Mouse (Mus musculus) midbrain, embryonic 13.5 days (tissue): Measurements from ENCODE around the gene Cldnd1. TPM values are rescaled to one million over a fixed set of nuclear protein-coding genes. Genes with fewer than 3 reads are reported as not detected.

ENCODE experiments used
- ATAC-seq: fragments of 200-750 bp; cut with Nextera tagmentation; 2 replicates; pipeline ENCODE4 v1.8.0; 2017; ENCODE audit warnings: mild to moderate bottlenecking, moderate TSS enrichment, moderate library complexity
- H3K27ac ChIP-seq: fragments of 300-500 bp; sonication (generic); 2 replicates; pipeline ENCODE4 v1.5.1; 2015; ENCODE audit warnings: inconsistent platforms, mild to moderate bottlenecking, moderate library complexity
- H3K27me3 ChIP-seq: fragments of 300-500 bp; sonication (generic); 2 replicates; pipeline ENCODE4 v1.6.1; 2015; ENCODE audit warnings: mild to moderate bottlenecking, inconsistent platforms
- H3K36me3 ChIP-seq: fragments of 300-500 bp; sonication (generic); 2 replicates; pipeline ENCODE4 v1.6.1; 2015; ENCODE audit warnings: mild to moderate bottlenecking, inconsistent platforms
- H3K4me1 ChIP-seq: fragments of 300-500 bp; sonication (generic); replicated peaks from 2 replicates; pipeline ENCODE4 v1.6.1; 2015; ENCODE audit warnings: inconsistent platforms
- H3K4me2 ChIP-seq: fragments of 300-500 bp; sonication (generic); replicated peaks from 2 replicates; pipeline ENCODE4 v1.6.1; 2015; ENCODE audit warnings: moderate library complexity, mild to moderate bottlenecking, inconsistent platforms
- H3K4me3 ChIP-seq: fragments of 300-500 bp; sonication (generic); replicated peaks from 2 replicates; pipeline ENCODE4 v1.5.1; 2015; ENCODE audit warnings: mild to moderate bottlenecking, inconsistent platforms
- H3K9ac ChIP-seq: fragments of 300-500 bp; sonication (generic); replicated peaks from 2 replicates; pipeline ENCODE4 v1.6.1; 2015; ENCODE audit warnings: mild to moderate bottlenecking, inconsistent platforms
- H3K9me3 ChIP-seq: fragments of 300-500 bp; sonication (generic); 2 replicates; pipeline ENCODE4 v1.6.1; 2016; ENCODE audit warnings: mild to moderate bottlenecking, inconsistent platforms
- WGBS: fragments of 180-500 bp; shearing (Covaris S2); methylation state at CpG from one replicate; pipeline ENCODE4 v1.1.7; 2015; 5-methylcytosine and 5-hydroxymethylcytosine counted together
- polyA plus RNA-seq: library from polyadenylated mRNA; unstranded; fragments of >200 nt; fragmentation: Nextera tagmentation; extraction: Ambion mirVana; gene quantifications from 2 replicates; pipeline ENCODE4 v1.2.1, GENCODE M21; 2015

Gene Cldnd1
- 113 and 119 TPM in 2 replicates for polyA plus RNA-seq

GRCm38 (mm10) chr16:58727477-58728131, at the start of gene Cldnd1:
Cldnd1 (plus strand) TSS chr16:58727910.
- 2% methylated on average over 30 of the region's 35 CpGs for WGBS
- Histone ChIP-seq H3K4me1 (peaks cover 14% of the 10 kb centered on the region), H3K36me3 (peaks cover 27% of the 10 kb centered on the region), H3K9me3 (no peaks in the 10 kb centered on the region), H3K27ac (peak within 1 kb of the TSS; percentile 87), H3K9ac (peak within 1 kb of the TSS; percentile 87), H3K4me2 (peak within 1 kb of the TSS; percentile 69), H3K4me3 (peak within 1 kb of the TSS; percentile 78), H3K27me3 (no peaks in the 10 kb centered on the region)
- peak; percentile 100 for ATAC-seq

- no peak overlapping the region for H3K9ac ChIP-seq
- WGBS = 83% methylated on average over 7 of the region's 7 CpGs
- peaks cover 36% of the 10 kb centered on the region for H3K36me3 ChIP-seq
- no peak overlapping the region for H3K4me3 ChIP-seq
- no peak overlapping the region for H3K4me2 ChIP-seq
- H3K4me1 ChIP-seq = no peaks in the 10 kb centered on the region
- no peaks in the 10 kb centered on the region for H3K27me3 ChIP-seq
- no peaks in the 10 kb centered on the region for H3K9me3 ChIP-seq
- no peak overlapping the region for H3K27ac ChIP-seq
- ATAC-seq = no peak
Observed at GRCm38 (mm10) chr16:58678660-58679059, 49.0 kb upstream of the Cldnd1 start.

DNA sequence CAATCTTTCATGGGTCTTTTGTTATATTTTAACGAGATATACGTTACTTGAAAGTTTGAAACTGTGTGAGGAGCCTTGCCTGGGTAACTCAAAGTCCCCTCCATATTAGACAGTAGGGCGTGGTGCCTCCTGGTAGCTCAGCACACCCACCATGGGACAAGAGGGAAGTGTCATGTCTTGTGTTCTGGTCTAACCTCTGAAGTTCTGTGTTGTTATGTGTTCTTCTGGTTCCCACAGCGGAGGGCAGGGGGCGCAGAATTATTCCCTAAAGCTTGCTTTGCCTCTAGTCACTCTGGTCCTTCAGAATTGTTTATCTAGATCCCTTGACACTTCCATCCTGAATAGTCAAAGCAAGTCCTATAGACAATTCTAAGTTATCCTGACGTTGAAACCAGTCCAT, 45.7 kb upstream of the Cldnd1 start:
- no peaks in the 10 kb centered on the region for H3K27me3 ChIP-seq
- no peak for ATAC-seq
- H3K36me3 ChIP-seq = peaks cover 16% of the 10 kb centered on the region
- H3K9ac ChIP-seq = no peak overlapping the region
- H3K27ac ChIP-seq = no peak overlapping the region
- no peaks in the 10 kb centered on the region for H3K4me1 ChIP-seq
- no peaks in the 10 kb centered on the region for H3K9me3 ChIP-seq
- H3K4me2 ChIP-seq = no peak overlapping the region
- H3K4me3 ChIP-seq = no peak overlapping the region
- 90% methylated on average over 6 of the region's 6 CpGs for WGBS

GRCm38 (mm10) chr16:58682870-58683269, 44.8 kb upstream of the Cldnd1 start:
- no peaks in the 10 kb centered on the region for H3K4me1 ChIP-seq
- no peak overlapping the region for H3K27ac ChIP-seq
- no peaks in the 10 kb centered on the region for H3K9me3 ChIP-seq
- H3K4me2 ChIP-seq = no peak overlapping the region
- H3K36me3 ChIP-seq = peaks cover 9% of the 10 kb centered on the region
- no peak for ATAC-seq
- H3K9ac ChIP-seq = no peak overlapping the region
- H3K4me3 ChIP-seq = no peak overlapping the region
- no peaks in the 10 kb centered on the region for H3K27me3 ChIP-seq
- whole genome bisulfite sequencing = 85% methylated on average over 7 of the region's 7 CpGs

DNA sequence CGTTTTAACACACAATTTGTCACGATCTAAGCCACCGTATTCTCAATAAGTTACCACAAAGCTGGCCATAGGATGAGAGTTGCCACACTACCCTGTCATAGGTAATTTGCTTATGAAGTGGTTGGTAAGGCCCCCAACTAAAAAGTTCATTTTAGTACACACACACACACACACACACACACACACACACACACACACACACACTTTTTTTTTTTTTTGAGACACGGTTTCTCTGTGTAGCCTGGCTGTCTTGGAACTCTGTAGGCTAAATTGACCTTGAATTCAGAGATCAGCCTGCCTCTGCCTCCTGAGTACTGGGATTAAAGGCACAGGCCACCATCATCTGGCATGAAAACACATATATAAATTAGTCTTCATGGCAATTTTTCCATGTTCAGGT, 43.8 kb upstream of the Cldnd1 start:
- H3K4me1 ChIP-seq = no peaks in the 10 kb centered on the region
- no peaks in the 10 kb centered on the region for H3K9me3 ChIP-seq
- no peak overlapping the region for H3K27ac ChIP-seq
- H3K4me2 ChIP-seq = no peak overlapping the region
- H3K9ac ChIP-seq = no peak overlapping the region
- no peak for ATAC-seq
- no peak overlapping the region for H3K4me3 ChIP-seq
- WGBS = 92% methylated on average over 4 of the region's 4 CpGs
- peaks cover 6% of the 10 kb centered on the region for H3K36me3 ChIP-seq
- H3K27me3 ChIP-seq = no peaks in the 10 kb centered on the region

- ATAC-seq = no peak
- Histone ChIP-seq H3K9me3 (no peaks in the 10 kb centered on the region), H3K4me1 (no peaks in the 10 kb centered on the region), H3K9ac (no peak overlapping the region), H3K27me3 (no peaks in the 10 kb centered on the region), H3K4me3 (no peak overlapping the region), H3K27ac (no peak overlapping the region), H3K4me2 (no peak overlapping the region), H3K36me3 (peaks cover 6% of the 10 kb centered on the region)
Observed at GRCm38 (mm10) chr16:58684537-58684936, 43.2 kb upstream of the Cldnd1 start.

GRCm38 (mm10) chr16:58685548-58686537, 41.9 kb upstream of the Cldnd1 start:
- Histone ChIP-seq H3K9me3 (no peaks in the 10 kb centered on the region), H3K9ac (no peak overlapping the region), H3K4me1 (no peaks in the 10 kb centered on the region), H3K4me3 (no peak overlapping the region), H3K27me3 (no peaks in the 10 kb centered on the region), H3K36me3 (peaks cover under 1% of the 10 kb centered on the region; the same call in 1 of the 2 replicates), H3K27ac (no peak overlapping the region), H3K4me2 (no peak overlapping the region)
- no peak for ATAC-seq
- WGBS = 84% methylated on average over 20 of the region's 20 CpGs

GRCm38 (mm10) chr16:58688534-58688933, 39.2 kb upstream of the Cldnd1 start:
- no peak overlapping the region for H3K9ac ChIP-seq
- H3K9me3 ChIP-seq = no peaks in the 10 kb centered on the region
- H3K4me2 ChIP-seq = no peak overlapping the region
- no peaks in the 10 kb centered on the region for H3K27me3 ChIP-seq
- no peaks in the 10 kb centered on the region for H3K36me3 ChIP-seq
- H3K4me1 ChIP-seq = no peaks in the 10 kb centered on the region
- no peak for ATAC-seq
- H3K27ac ChIP-seq = no peak overlapping the region
- WGBS = 96% methylated on average over 1 of the region's 1 CpGs
- H3K4me3 ChIP-seq = no peak overlapping the region

GRCm38 (mm10) chr16:58689555-58690169, 38.0 kb upstream of the Cldnd1 start:
- no peaks in the 10 kb centered on the region for H3K4me1 ChIP-seq
- no peaks in the 10 kb centered on the region for H3K27me3 ChIP-seq
- WGBS = 88% methylated on average over 5 of the region's 5 CpGs
- no peak overlapping the region for H3K9ac ChIP-seq
- H3K36me3 ChIP-seq = no peaks in the 10 kb centered on the region
- H3K9me3 ChIP-seq = no peaks in the 10 kb centered on the region
- H3K4me2 ChIP-seq = no peak overlapping the region
- H3K27ac ChIP-seq = no peak overlapping the region
- no peak for ATAC-seq
- H3K4me3 ChIP-seq = no peak overlapping the region

DNA sequence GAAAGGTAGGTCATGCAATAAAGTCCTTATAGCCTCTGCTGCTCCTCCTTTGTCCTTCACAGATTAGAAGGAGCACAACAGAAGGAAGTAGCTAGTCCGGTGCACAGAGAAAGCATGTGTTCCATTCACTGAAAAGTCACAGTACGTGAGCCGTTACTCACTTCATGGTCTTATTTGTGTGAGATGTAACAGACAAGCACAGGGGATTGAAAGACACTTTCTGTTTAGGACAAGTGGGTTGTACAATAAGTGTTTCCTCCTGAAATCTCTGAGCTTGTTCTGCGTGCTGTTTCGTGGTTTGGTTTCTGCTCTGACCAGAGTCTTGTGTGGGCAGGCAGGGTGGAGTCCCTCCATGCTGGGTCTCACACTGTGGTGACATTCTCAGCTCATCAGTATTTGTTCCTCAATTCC, 37.4 kb upstream of the Cldnd1 start:
- H3K4me1 ChIP-seq = no peaks in the 10 kb centered on the region
- H3K9me3 ChIP-seq = no peaks in the 10 kb centered on the region
- no peaks in the 10 kb centered on the region for H3K27me3 ChIP-seq
- ATAC-seq = no peak
- H3K9ac ChIP-seq = no peak overlapping the region
- no peak overlapping the region for H3K4me2 ChIP-seq
- H3K36me3 ChIP-seq = no peaks in the 10 kb centered on the region
- no peak overlapping the region for H3K4me3 ChIP-seq
- WGBS = 84% methylated on average over 5 of the region's 5 CpGs
- H3K27ac ChIP-seq = no peak overlapping the region

DNA sequence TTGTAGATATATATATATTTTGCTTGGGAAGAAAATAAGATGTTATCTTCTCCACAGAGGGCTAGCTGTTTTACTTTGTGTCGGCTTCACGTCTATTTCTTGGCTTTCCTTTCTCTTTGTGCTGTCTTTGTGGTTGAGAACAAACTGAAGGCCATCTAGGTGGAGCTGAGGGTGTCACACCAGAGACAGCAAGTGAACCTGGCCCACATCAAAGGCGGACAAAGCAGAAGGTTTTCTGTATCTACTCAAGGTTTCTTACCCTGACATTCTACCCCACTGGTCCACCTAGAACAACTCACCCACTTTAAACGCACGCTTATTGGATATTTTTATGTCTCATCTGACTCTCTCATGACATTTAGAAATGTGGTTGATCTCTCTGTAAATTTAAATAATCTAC, 33.6 kb upstream of the Cldnd1 start:
- WGBS = 93% methylated on average over 5 of the region's 5 CpGs
- Histone ChIP-seq H3K27me3 (no peaks in the 10 kb centered on the region), H3K4me1 (no peaks in the 10 kb centered on the region), H3K36me3 (no peaks in the 10 kb centered on the region), H3K9me3 (no peaks in the 10 kb centered on the region), H3K9ac (no peak overlapping the region), H3K27ac (no peak overlapping the region), H3K4me3 (no peak overlapping the region), H3K4me2 (no peak overlapping the region)
- no peak for ATAC-seq

- H3K27ac ChIP-seq = no peak overlapping the region
- no peaks in the 10 kb centered on the region for H3K27me3 ChIP-seq
- WGBS = 91% methylated on average over 3 of the region's 3 CpGs
- H3K36me3 ChIP-seq = no peaks in the 10 kb centered on the region
- no peaks in the 10 kb centered on the region for H3K9me3 ChIP-seq
- no peak for ATAC-seq
- H3K4me3 ChIP-seq = no peak overlapping the region
- H3K9ac ChIP-seq = no peak overlapping the region
- no peak overlapping the region for H3K4me2 ChIP-seq
- H3K4me1 ChIP-seq = no peaks in the 10 kb centered on the region
Observed at GRCm38 (mm10) chr16:58696796-58697195, 30.9 kb upstream of the Cldnd1 start.
